Mouse (Mus musculus) G1E (cell line): ENCODE measurements around the gene Timp3.

Experiments
- CTCF ChIP-seq: IDR thresholded peaks from 2 replicates; pipeline ENCODE4 v1.5.1; 2012; ENCODE audit warnings: low read depth, low read length, inconsistent platforms, mixed read lengths
- GATA1 ChIP-seq: IDR thresholded peaks from 2 replicates; pipeline ENCODE4 v1.6.1; 2012; ENCODE audit warnings: borderline replicate concordance, low read length, inconsistent platforms, mixed read lengths
- TAL1 ChIP-seq: conservative IDR thresholded peaks from 2 replicates; pipeline ENCODE4 v1.6.1; 2012; ENCODE audit warnings: low read depth, low read length, inconsistent platforms, mixed read lengths

DNA sequence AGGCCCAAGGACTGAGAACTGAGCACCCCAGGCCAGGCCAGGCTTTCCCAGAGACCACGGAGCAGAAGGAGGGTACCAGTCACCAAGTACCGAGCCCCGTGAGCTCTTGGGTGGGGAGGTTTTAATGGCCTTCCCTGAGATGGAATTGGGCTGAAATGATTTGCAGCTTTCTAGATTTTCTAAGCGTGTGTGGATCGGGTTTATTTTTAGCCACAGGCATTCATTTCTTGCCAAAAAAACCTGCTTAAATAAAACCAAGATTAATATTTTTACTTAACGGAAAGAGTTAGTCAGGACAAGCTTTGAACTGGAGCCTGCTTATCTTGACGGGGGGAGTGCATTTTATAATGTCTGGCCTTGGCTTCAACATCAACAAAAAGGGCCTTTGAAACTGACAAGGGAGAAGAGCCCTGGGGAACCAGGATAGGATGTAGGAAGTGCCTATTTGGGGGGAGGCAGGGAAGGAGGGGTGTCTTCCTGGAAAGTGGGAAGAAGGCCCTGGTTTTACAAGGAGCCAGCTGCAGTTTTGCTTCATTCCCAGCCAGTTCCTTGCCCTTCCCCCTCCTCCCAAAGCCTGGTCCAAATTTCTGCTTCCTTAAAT is 31.6 kb downstream of the Timp3 start:
- no peak for TF ChIP-seq CTCF
- TF ChIP-seq GATA1, result no peak
- no peak for TF ChIP-seq TAL1
